23 mouse cellular contexts compared by ENCODE assay signal in the genomic region with DNA sequence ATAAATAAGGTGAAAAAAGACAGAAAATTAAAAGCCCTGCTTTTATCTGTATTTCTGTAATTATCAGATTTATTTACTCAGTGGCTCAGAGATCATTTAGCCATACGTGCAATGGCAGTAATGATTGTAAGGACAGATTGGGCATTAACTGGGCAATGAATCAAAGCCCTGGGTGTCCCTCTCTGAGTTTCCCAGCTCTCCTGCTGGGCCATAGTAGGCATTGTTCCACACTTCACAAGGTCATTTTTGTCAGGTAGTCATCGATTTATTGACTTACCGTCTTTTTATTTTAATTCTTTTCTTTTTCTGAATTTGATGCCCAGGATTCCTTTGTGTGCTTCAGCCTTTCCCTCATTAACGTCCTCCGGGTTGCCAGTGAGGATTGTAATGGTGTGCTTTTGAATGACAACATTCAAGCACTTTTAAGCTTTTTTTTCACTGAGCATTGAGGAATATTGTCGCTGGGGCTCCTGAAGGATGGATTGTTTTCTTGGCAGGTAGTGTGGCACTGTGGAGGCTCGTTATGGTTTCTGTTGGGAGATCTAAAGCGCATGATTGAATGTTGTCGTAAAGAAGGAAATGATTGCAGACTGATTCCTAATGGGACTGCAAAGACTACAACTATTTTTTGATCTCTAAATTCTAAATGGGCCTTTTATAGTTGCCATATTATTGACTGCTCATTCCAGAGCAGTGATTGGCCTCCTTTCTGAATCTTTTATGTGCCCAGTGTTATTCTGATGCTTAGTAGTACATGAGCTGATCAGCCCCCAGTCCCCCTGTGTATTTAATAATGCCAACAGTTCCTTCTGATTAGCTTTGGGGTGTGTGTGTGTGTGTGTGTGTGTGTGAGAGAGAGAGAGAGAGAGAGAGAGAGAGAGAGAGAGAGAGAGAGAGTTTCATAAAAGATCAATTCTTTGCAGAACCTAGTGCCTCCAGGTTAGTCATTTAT.
DNase-seq lines count a peak whose midpoint lies in the region; ATAC-seq and TF ChIP-seq lines count a peak whose summit lies in the region.
"Had no signal": no experiment of that assay in that cellular context is flagged by ENCODE, and none has a peak within 500 bp of the region (broad histone marks: within the 10 kb centered on the region; RNA-seq: fewer than 3 reads in every experiment).

No protein-coding gene starts in this region.

- H3K4me1 ChIP-seq in forebrain, embryonic 11.5 days (replicated peaks; ENCODE audit: control insufficient read depth, insufficient read depth, low read length): no peaks in the 10 kb centered on the region
- no peaks in the 10 kb centered on the region for H3K4me1 ChIP-seq in forebrain, postnatal 0 days (ENCODE audit: insufficient read depth)
- H3K4me1 ChIP-seq in midbrain, embryonic 12.5 days: no peaks in the 10 kb centered on the region
- H3K4me1 ChIP-seq in midbrain, embryonic 10.5 days: no peaks in the 10 kb centered on the region
- peaks cover 12% of the 10 kb centered on the region for H3K4me1 ChIP-seq in forebrain, embryonic 16.5 days (replicated peaks; ENCODE audit: control insufficient read depth, insufficient read depth, low read length)
- H3K4me1 ChIP-seq in neural tube, embryonic 15.5 days: peaks cover 11% of the 10 kb centered on the region; the same call in 1 of the 2 replicates
- H3K4me1 ChIP-seq: heart, embryonic 10.5 days; intestine, embryonic 15.5 days; limb, embryonic 13.5 days; liver, embryonic 12.5 days had no signal

- no peak overlapping the region for H3K4me3 ChIP-seq in forebrain, embryonic 11.5 days (ENCODE audit: low read depth, low read length)
- no peak overlapping the region for H3K4me3 ChIP-seq in forebrain, postnatal 0 days (ENCODE audit: low read depth, low read length)
- H3K4me3 ChIP-seq in midbrain, embryonic 12.5 days: no peak overlapping the region
- no peak overlapping the region for H3K4me3 ChIP-seq in midbrain, embryonic 10.5 days
- no peak overlapping the region for H3K4me3 ChIP-seq in forebrain, embryonic 16.5 days (replicated peaks; ENCODE audit: low read length)
- no peak overlapping the region for H3K4me3 ChIP-seq in neural tube, embryonic 15.5 days (replicated peaks)
- H3K4me3 ChIP-seq: heart, embryonic 10.5 days; intestine, embryonic 15.5 days; layer of hippocampus, adult 2 months; limb, embryonic 13.5 days; liver, embryonic 12.5 days had no signal

- H3K9ac ChIP-seq in forebrain, embryonic 11.5 days (ENCODE audit: low read length): no peak overlapping the region
- no peak overlapping the region for H3K9ac ChIP-seq in forebrain, postnatal 0 days
- H3K9ac ChIP-seq in midbrain, embryonic 12.5 days (replicated peaks): no peak overlapping the region
- H3K9ac ChIP-seq in forebrain, embryonic 16.5 days (replicated peaks; ENCODE audit: low read depth, low read length): no peak overlapping the region
- no peak overlapping the region for H3K9ac ChIP-seq in neural tube, embryonic 15.5 days (replicated peaks)
- H3K9ac ChIP-seq: intestine, embryonic 15.5 days; limb, embryonic 13.5 days; liver, embryonic 12.5 days had no signal

- no peak for DNase-seq in forebrain, embryonic 11.5 days (ENCODE audit: low spot score)
- no peak for DNase-seq in forebrain, postnatal 0 days
- DNase-seq in midbrain, embryonic 10.5 days (ENCODE audit: low spot score): no peak
- no peak for DNase-seq in lung, postnatal 36 days
- DNase-seq: adrenal gland, postnatal 36 days; cerebellum, adult 18-20 months; kidney, adult 8-10 months; kidney, postnatal 14 days; layer of hippocampus, postnatal 36 days; lung, adult 18-20 months; lung, postnatal 10 days; right cerebral cortex, adult 18-20 months; right cerebral cortex, postnatal 4 days; thymus, postnatal 14 days had no signal

- WGBS in forebrain, embryonic 11.5 days: 32% methylated on average over 9 of the region's 9 CpGs
- 15% methylated on average over 9 of the region's 9 CpGs for WGBS in forebrain, postnatal 0 days
- 67% methylated on average over 9 of the region's 9 CpGs for WGBS in midbrain, embryonic 12.5 days
- WGBS in midbrain, embryonic 10.5 days: 74% methylated on average over 9 of the region's 9 CpGs
- 5% methylated on average over 9 of the region's 9 CpGs for WGBS in forebrain, embryonic 16.5 days
- WGBS in neural tube, embryonic 15.5 days: 32% methylated on average over 9 of the region's 9 CpGs

- TF ChIP-seq CTCF in forebrain, postnatal 0 days (IDR thresholded peaks at IDR 0.05; ENCODE audit: low read depth): no peak

- H3K27ac ChIP-seq in forebrain, embryonic 11.5 days (ENCODE audit: low read depth, low read length): no peak overlapping the region
- no peak overlapping the region for H3K27ac ChIP-seq in forebrain, postnatal 0 days (ENCODE audit: low read depth, low read length)
- no peak overlapping the region for H3K27ac ChIP-seq in midbrain, embryonic 12.5 days (replicated peaks)
- H3K27ac ChIP-seq in midbrain, embryonic 10.5 days (replicated peaks): no peak overlapping the region
- no peak overlapping the region for H3K27ac ChIP-seq in forebrain, embryonic 16.5 days (ENCODE audit: low read length)
- 0 out of 2 replicates have a peak overlapping the region, but pooled peaks have one; percentile 15 for H3K27ac ChIP-seq in neural tube, embryonic 15.5 days (replicated peaks)
- H3K27ac ChIP-seq: heart, embryonic 10.5 days; intestine, embryonic 15.5 days; layer of hippocampus, adult 2 months; limb, embryonic 13.5 days; liver, embryonic 12.5 days had no signal

- no peaks in the 10 kb centered on the region for H3K36me3 ChIP-seq in forebrain, embryonic 11.5 days (ENCODE audit: control insufficient read depth, insufficient read depth, low read length)
- no peaks in the 10 kb centered on the region for H3K36me3 ChIP-seq in forebrain, postnatal 0 days (ENCODE audit: insufficient read depth)
- no peaks in the 10 kb centered on the region for H3K36me3 ChIP-seq in midbrain, embryonic 12.5 days
- H3K36me3 ChIP-seq in midbrain, embryonic 10.5 days: no peaks in the 10 kb centered on the region
- no peaks in the 10 kb centered on the region for H3K36me3 ChIP-seq in forebrain, embryonic 16.5 days (ENCODE audit: control insufficient read depth, insufficient read depth)
- no peaks in the 10 kb centered on the region for H3K36me3 ChIP-seq in neural tube, embryonic 15.5 days
- H3K36me3 ChIP-seq: heart, embryonic 10.5 days; intestine, embryonic 15.5 days; limb, embryonic 13.5 days; liver, embryonic 12.5 days had no signal

- no peaks in the 10 kb centered on the region for H3K27me3 ChIP-seq in forebrain, embryonic 11.5 days (ENCODE audit: control insufficient read depth, insufficient read depth, low read length)
- H3K27me3 ChIP-seq in forebrain, postnatal 0 days (ENCODE audit: insufficient read depth, low read length): no peaks in the 10 kb centered on the region
- no peaks in the 10 kb centered on the region for H3K27me3 ChIP-seq in midbrain, embryonic 12.5 days
- H3K27me3 ChIP-seq in midbrain, embryonic 10.5 days (ENCODE audit: low read depth, poor library complexity, severe bottlenecking): no peaks in the 10 kb centered on the region
- H3K27me3 ChIP-seq in forebrain, embryonic 16.5 days (replicated peaks; ENCODE audit: control insufficient read depth, insufficient read depth, low read length): no peaks in the 10 kb centered on the region
- no peaks in the 10 kb centered on the region for H3K27me3 ChIP-seq in neural tube, embryonic 15.5 days (replicated peaks)
- H3K27me3 ChIP-seq: intestine, embryonic 15.5 days; limb, embryonic 13.5 days; liver, embryonic 12.5 days had no signal

- no peaks in the 10 kb centered on the region for H3K9me3 ChIP-seq in forebrain, embryonic 11.5 days (ENCODE audit: control insufficient read depth, low read length)
- no peaks in the 10 kb centered on the region for H3K9me3 ChIP-seq in forebrain, postnatal 0 days (ENCODE audit: low read length)
- no peaks in the 10 kb centered on the region for H3K9me3 ChIP-seq in midbrain, embryonic 12.5 days
- no peaks in the 10 kb centered on the region for H3K9me3 ChIP-seq in midbrain, embryonic 10.5 days (replicated peaks)
- H3K9me3 ChIP-seq in forebrain, embryonic 16.5 days (ENCODE audit: control insufficient read depth, low read length): no peaks in the 10 kb centered on the region
- no peaks in the 10 kb centered on the region for H3K9me3 ChIP-seq in neural tube, embryonic 15.5 days (replicated peaks)
- H3K9me3 ChIP-seq: heart, embryonic 10.5 days; intestine, embryonic 15.5 days; limb, embryonic 13.5 days; liver, embryonic 12.5 days had no signal

- no peak overlapping the region for H3K4me2 ChIP-seq in forebrain, embryonic 11.5 days (ENCODE audit: low read depth, low read length, severe bottlenecking)
- H3K4me2 ChIP-seq in forebrain, postnatal 0 days (ENCODE audit: low read depth): no peak overlapping the region
- H3K4me2 ChIP-seq in midbrain, embryonic 12.5 days (replicated peaks): no peak overlapping the region
- H3K4me2 ChIP-seq in forebrain, embryonic 16.5 days (ENCODE audit: low read length): peak overlapping the region; percentile 7; the same call in 1 of the 2 replicates
- H3K4me2 ChIP-seq in neural tube, embryonic 15.5 days: no peak overlapping the region
- H3K4me2 ChIP-seq: intestine, embryonic 15.5 days; limb, embryonic 13.5 days; liver, embryonic 12.5 days had no signal

- peak; percentile 31; the same call in 1 of the 2 replicates for ATAC-seq in forebrain, embryonic 11.5 days (replicated peaks; ENCODE audit: low FRiP score)
- ATAC-seq in forebrain, postnatal 0 days: no peak
- ATAC-seq in midbrain, embryonic 12.5 days (ENCODE audit: low FRiP score, low read depth): peak; percentile 70
- peak; percentile 59 for ATAC-seq in forebrain, embryonic 16.5 days
- peak; percentile 68; the same call in 1 of the 2 replicates for ATAC-seq in neural tube, embryonic 15.5 days (ENCODE audit: low FRiP score)
- ATAC-seq: CD4-positive, CD25-positive, alpha-beta regulatory T cell, adult 4 months; intestine, embryonic 15.5 days; liver, embryonic 12.5 days had no signal
